Mouse (Mus musculus) MEL (cell line): Measurements from ENCODE around the gene Galnt10. TPM values are rescaled to one million over a fixed set of nuclear protein-coding genes. Genes with fewer than 3 reads are reported as not detected.

Experiments
- DNase-seq: peaks from one replicate; pipeline ENCODE4 v3.0.0; 2011; ENCODE audit warnings: low read depth, low spot score
- H3K27ac ChIP-seq: 2 replicates; pipeline ENCODE4 v1.5.1; 2012; ENCODE audit warnings: low read depth, mild to moderate bottlenecking, control low read depth, low read length, moderate library complexity; ENCODE audit not compliant: control insufficient read depth
- H3K27me3 ChIP-seq, 2 experiments: fragments of 150-350 bp in 1 of 2; sonication (generic) in 1 of 2; 2 replicates each; pipeline ENCODE4 v1.6.1; 2012; ENCODE audit warnings: low read length in 2 of 2, mild to moderate bottlenecking in 2 of 2, improper control_type of control experiment in 1 of 2, moderate library complexity in 1 of 2; ENCODE audit not compliant: insufficient read depth in 2 of 2, control insufficient read depth in 1 of 2
- H3K36me3 ChIP-seq, 2 experiments: 2 replicates each; pipeline ENCODE4 v1.6.1; 2012 to 2014; ENCODE audit warnings: low read length in 2 of 2, improper control_type of control experiment in 1 of 2, inconsistent platforms in 1 of 2, mild to moderate bottlenecking in 1 of 2; ENCODE audit not compliant: insufficient read depth in 2 of 2, control insufficient read depth in 1 of 2
- H3K4me1 ChIP-seq, 2 experiments: fragments of 150-350 bp in 1 of 2; sonication (generic) in 1 of 2; 2 replicates each; pipeline ENCODE4 v1.6.1; 2012; ENCODE audit warnings: low read length in 2 of 2, improper control_type of control experiment in 1 of 2, mild to moderate bottlenecking in 1 of 2; ENCODE audit not compliant: insufficient read depth in 2 of 2, control insufficient read depth in 1 of 2
- H3K4me3 ChIP-seq, 2 experiments: fragments of 150-350 bp in 1 of 2; sonication (generic) in 1 of 2; 2 replicates each; pipeline ENCODE4 v1.5.1; 2012; ENCODE audit warnings: low read depth in 2 of 2, low read length in 2 of 2, mild to moderate bottlenecking in 2 of 2, moderate library complexity in 2 of 2, control low read depth in 1 of 2, improper control_type of control experiment in 1 of 2; ENCODE audit not compliant: control insufficient read depth in 1 of 2, insufficient read depth in 1 of 2
- H3K79me2 ChIP-seq: 2 replicates; pipeline ENCODE4 v1.6.1; 2012; ENCODE audit warnings: mild to moderate bottlenecking, low read length, moderate library complexity; ENCODE audit not compliant: control insufficient read depth, poor library complexity, insufficient read depth
- H3K9ac ChIP-seq: 2 replicates; pipeline ENCODE4 v1.6.1; 2012; ENCODE audit warnings: low read depth, mild to moderate bottlenecking, control low read depth, low read length, moderate library complexity; ENCODE audit not compliant: control insufficient read depth, poor library complexity, severe bottlenecking
- H3K9me3 ChIP-seq: fragments of 150-350 bp; sonication (generic); replicated peaks from 2 replicates; pipeline ENCODE4 v1.6.1; 2012; ENCODE audit warnings: mild to moderate bottlenecking, low read length, improper control_type of control experiment, moderate library complexity; ENCODE audit not compliant: insufficient read depth
- CTCF ChIP-seq, 3 experiments: IDR thresholded peaks in 2 of 3; conservative IDR thresholded peaks in 1 of 3; 2 replicates each; pipeline ENCODE4 v1.5.1; 2011 to 2012; ENCODE audit warnings: low read length in 3 of 3, low read depth in 2 of 3, mild to moderate bottlenecking in 2 of 3, improper control_type of control experiment in 1 of 3, inconsistent platforms in 1 of 3, mixed read lengths in 1 of 3, moderate library complexity in 1 of 3; ENCODE audit not compliant: control insufficient read depth in 1 of 3, insufficient read depth in 1 of 3, poor library complexity in 1 of 3, severe bottlenecking in 1 of 3
- E2F4 ChIP-seq: IDR thresholded peaks from 2 replicates; pipeline ENCODE4 v1.6.1; 2011; ENCODE audit warnings: low read depth, low read length, improper control_type of control experiment, borderline replicate concordance
- ETS1 ChIP-seq: IDR thresholded peaks from 2 replicates; pipeline ENCODE4 v1.6.1; 2012; ENCODE audit warnings: low read depth, mild to moderate bottlenecking, inconsistent platforms, low read length, improper control_type of control experiment, moderate library complexity
- HCFC1 ChIP-seq: IDR thresholded peaks from 2 replicates; pipeline ENCODE4 v1.6.1; 2012; ENCODE audit warnings: low read depth, mild to moderate bottlenecking, inconsistent platforms, low read length, improper control_type of control experiment, moderate library complexity
- JUND ChIP-seq: IDR thresholded peaks from 2 replicates; pipeline ENCODE4 v1.6.1; 2011; ENCODE audit warnings: low read depth, mild to moderate bottlenecking, improper control_type of control experiment, low read length
- MAFK ChIP-seq: IDR thresholded peaks from 2 replicates; pipeline ENCODE4 v1.6.1; 2011; ENCODE audit warnings: low read depth, mild to moderate bottlenecking, low read length, improper control_type of control experiment, borderline replicate concordance
- MAX ChIP-seq: IDR thresholded peaks from 2 replicates; pipeline ENCODE4 v1.6.1; 2011; ENCODE audit warnings: low read length, improper control_type of control experiment
- MAZ ChIP-seq: IDR thresholded peaks from 2 replicates; pipeline ENCODE4 v1.6.1; 2012; ENCODE audit warnings: low read depth, mild to moderate bottlenecking, inconsistent platforms, low read length, improper control_type of control experiment
- MEF2A ChIP-seq: IDR thresholded peaks from 2 replicates; pipeline ENCODE4 v1.6.1; 2014; ENCODE audit warnings: low read depth, mild to moderate bottlenecking, inconsistent platforms, low read length, improper control_type of control experiment; ENCODE audit not compliant: poor library complexity, insufficient replicate concordance, severe bottlenecking; ENCODE audit errors: extremely low read depth
- MYB ChIP-seq: IDR thresholded peaks from 2 replicates; pipeline ENCODE4 v1.6.1; 2011; ENCODE audit warnings: mild to moderate bottlenecking, low read depth, low read length, improper control_type of control experiment
- NELFE ChIP-seq: IDR thresholded peaks from 2 replicates; pipeline ENCODE4 v1.6.1; 2011; ENCODE audit warnings: low read depth, low read length, improper control_type of control experiment
- NRF1 ChIP-seq: IDR thresholded peaks from 2 replicates; pipeline ENCODE4 v1.6.1; 2014; ENCODE audit warnings: low read depth, mild to moderate bottlenecking, inconsistent platforms, low read length, improper control_type of control experiment, moderate library complexity; ENCODE audit not compliant: poor library complexity, insufficient read depth, severe bottlenecking
- POLR2A ChIP-seq, 2 experiments: IDR thresholded peaks; 2 replicates each; pipeline ENCODE4 v1.6.1; 2011 to 2012; ENCODE audit warnings: low read length in 2 of 2, mild to moderate bottlenecking in 2 of 2, control low read depth in 1 of 2, improper control_type of control experiment in 1 of 2, low read depth in 1 of 2, moderate library complexity in 1 of 2; ENCODE audit not compliant: control insufficient read depth in 1 of 2, insufficient read depth in 1 of 2, poor library complexity in 1 of 2
- POLR2AphosphoS2 ChIP-seq: IDR thresholded peaks from 2 replicates; pipeline ENCODE4 v1.6.1; 2011; ENCODE audit warnings: low read length, improper control_type of control experiment
- RAD21 ChIP-seq: IDR thresholded peaks from 2 replicates; pipeline ENCODE4 v1.6.1; 2011; ENCODE audit warnings: mild to moderate bottlenecking, low read depth, low read length, improper control_type of control experiment
- SIN3A ChIP-seq: IDR thresholded peaks from 2 replicates; pipeline ENCODE4 v1.6.1; 2012; ENCODE audit warnings: low read length, improper control_type of control experiment, inconsistent platforms
- TAL1 ChIP-seq: IDR thresholded peaks from 2 replicates; pipeline ENCODE4 v1.6.1; 2012; ENCODE audit warnings: mild to moderate bottlenecking, inconsistent platforms, low read length, moderate library complexity, mixed read lengths
- TBP ChIP-seq: IDR thresholded peaks from 2 replicates; pipeline ENCODE4 v1.8.0; 2011; ENCODE audit warnings: low read depth, low read length, improper control_type of control experiment
- TCF12 ChIP-seq: IDR thresholded peaks from 2 replicates; pipeline ENCODE4 v1.6.1; 2014; ENCODE audit warnings: low read depth, mild to moderate bottlenecking, inconsistent platforms, low read length, improper control_type of control experiment, moderate library complexity
- USF1 ChIP-seq: IDR thresholded peaks from 2 replicates; pipeline ENCODE4 v1.6.1; 2014; ENCODE audit warnings: low read depth, mild to moderate bottlenecking, inconsistent platforms, low read length, improper control_type of control experiment, moderate library complexity
- USF2 ChIP-seq, 2 experiments: IDR thresholded peaks; 2 replicates each; pipeline ENCODE4 v1.6.1; 2011 to 2012; ENCODE audit warnings: improper control_type of control experiment in 2 of 2, low read length in 2 of 2, borderline replicate concordance in 1 of 2, inconsistent platforms in 1 of 2, low read depth in 1 of 2, mild to moderate bottlenecking in 1 of 2; ENCODE audit not compliant: insufficient read depth in 1 of 2
- ZKSCAN1 ChIP-seq: IDR thresholded peaks from 2 replicates; pipeline ENCODE4 v1.6.1; 2012; ENCODE audit warnings: low read depth, mild to moderate bottlenecking, inconsistent platforms, low read length, improper control_type of control experiment, moderate library complexity
- ZNF384 ChIP-seq: IDR thresholded peaks from 2 replicates; pipeline ENCODE4 v1.6.1; 2012; ENCODE audit warnings: low read depth, mild to moderate bottlenecking, inconsistent platforms, low read length, improper control_type of control experiment
- polyA plus RNA-seq, 2 experiments: library from polyadenylated mRNA; stranded (reverse) in 1 of 2; unstranded in 1 of 2; fragments of >175 nt in 1 of 2; fragments of >200 nt in 1 of 2; gene quantifications; 2 replicates each; pipeline versions ENCODE4 v1.2.1 to v1.2.4; 2012; ENCODE audit warnings: low replicate concordance in 2 of 2, low read depth in 1 of 2; ENCODE audit not compliant: insufficient read length in 2 of 2, insufficient read depth in 1 of 2, missing spikeins in 1 of 2
- total RNA-seq: library from RNA; depleted of rRNA; stranded (reverse); fragments of 300-350 nt; gene quantifications from 2 replicates; pipeline ENCODE4 v1.2.3, GENCODE M21; 2012

The Galnt10 gene
- total and polyA plus RNA-seq, 3 experiments: 26.7 to 27.4 TPM; not detected in 1

- no peak overlapping the region for H3K4me3 ChIP-seq
- no peak overlapping the region for H3K9ac ChIP-seq
- H3K27me3 ChIP-seq: no peaks in the 10 kb centered on the region
- TF ChIP-seq USF2 (IDR thresholded peaks at IDR 0.05; ENCODE audit: borderline replicate concordance in 1 of 2, insufficient read depth in 1 of 2, low read depth in 1 of 2, low read length in 2 of 2) (no peak), ETS1 (no peak), POLR2A (IDR thresholded peaks at IDR 0.05; ENCODE audit: control insufficient read depth in 1 of 2, insufficient read depth in 1 of 2, low read depth in 1 of 2, low read length in 2 of 2, poor library complexity in 1 of 2) (no peak), ZKSCAN1 (no peak), JUND (no peak), NRF1 (no peak), MAZ (no peak), TAL1 (no peak), CTCF (IDR thresholded peaks at IDR 0.05 in 2 of 3, conservative IDR thresholded peaks at IDR 0.05 in 1 of 3; ENCODE audit: control insufficient read depth in 1 of 3, insufficient read depth in 1 of 3, low read depth in 2 of 3, low read length in 3 of 3, poor library complexity in 1 of 3, severe bottlenecking in 1 of 3) (no peak), HCFC1 (no peak), MYB (no peak), MAFK (no peak), ZNF384 (no peak), TCF12 (no peak), RAD21 (no peak), MEF2A (no peak), E2F4 (no peak), POLR2AphosphoS2 (no peak), TBP (no peak), MAX (no peak)
- TF ChIP-seq, all 39 proteins: peak for 0
- Histone ChIP-seq H3K36me3 (no peaks in the 10 kb centered on the region; a peak in 1 of 4 replicates), H3K9me3 (no peaks in the 10 kb centered on the region), H3K79me2 (no peaks in the 10 kb centered on the region), H3K27ac (no peak overlapping the region), H3K4me1 (no peaks in the 10 kb centered on the region)
- DNase-seq: no peak
Measured at GRCm38 (mm10) chr11:57767171-57767570, 121.9 kb downstream of the Galnt10 start.

- no peak for DNase-seq
- no peak overlapping the region for H3K9ac ChIP-seq
- TF ChIP-seq ZNF384 (no peak), SIN3A (no peak), POLR2A (IDR thresholded peaks at IDR 0.05; ENCODE audit: control insufficient read depth in 1 of 2, insufficient read depth in 1 of 2, low read depth in 1 of 2, low read length in 2 of 2, poor library complexity in 1 of 2) (no peak), JUND (no peak), NELFE (no peak), ETS1 (no peak), USF1 (no peak)
- no peak overlapping the region for H3K4me3 ChIP-seq
- H3K36me3 ChIP-seq: no peaks in the 10 kb centered on the region; a peak in 1 of 4 replicates
- no peaks in the 10 kb centered on the region for H3K79me2 ChIP-seq
- H3K9me3 ChIP-seq: no peaks in the 10 kb centered on the region
- no peaks in the 10 kb centered on the region for H3K4me1 ChIP-seq
- H3K27ac ChIP-seq: no peak overlapping the region
- H3K27me3 ChIP-seq: no peaks in the 10 kb centered on the region
Measured at GRCm38 (mm10) chr11:57770776-57771175, 125.5 kb downstream of the Galnt10 start.
